Mouse (Mus musculus) mouse embryonic stem cell (cell line): Measurements from ENCODE around the gene Gpx5.

Experiments
- in situ Hi-C, 2 experiments: fragments of 300-500 bp; cut with MboI; formaldehyde crosslinking; loops; 1 replicate in 1 of 2; 3 replicates in 1 of 2; pipeline ENCODE4 v1.14.3; 2019 to 2020; ENCODE audit warnings: low sequenced_read_pairs in 2 of 2, low pct_unique_long_range_greater_than_20kb in 1 of 2, mixed read lengths in 1 of 2; ENCODE audit not compliant: unreplicated experiment in 1 of 2

Gene Gpx5

DNA sequence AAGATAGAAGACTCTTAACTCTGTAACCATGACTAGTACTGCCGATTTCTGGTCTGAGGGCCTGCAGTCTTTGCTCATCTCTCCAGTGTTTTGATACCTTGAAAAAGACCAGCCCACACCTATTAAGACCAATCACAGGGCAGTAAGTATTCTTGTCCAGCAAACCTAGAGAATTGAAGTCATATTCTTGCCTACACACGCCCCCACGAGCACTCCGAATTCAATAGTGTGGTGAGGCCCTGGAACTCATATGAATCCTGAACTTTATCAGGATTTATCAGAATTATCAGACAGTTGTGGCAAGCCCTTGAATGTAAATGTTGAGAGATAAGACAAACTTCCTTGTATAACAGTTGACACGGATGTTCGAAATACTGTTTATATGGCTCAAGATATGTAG is at the start of gene Gpx5:
Gene Gpx5 (minus strand): TSS at position 101 of the 400 bp plus-strand sequence.
- in situ Hi-C loops: no loop called here

DNA sequence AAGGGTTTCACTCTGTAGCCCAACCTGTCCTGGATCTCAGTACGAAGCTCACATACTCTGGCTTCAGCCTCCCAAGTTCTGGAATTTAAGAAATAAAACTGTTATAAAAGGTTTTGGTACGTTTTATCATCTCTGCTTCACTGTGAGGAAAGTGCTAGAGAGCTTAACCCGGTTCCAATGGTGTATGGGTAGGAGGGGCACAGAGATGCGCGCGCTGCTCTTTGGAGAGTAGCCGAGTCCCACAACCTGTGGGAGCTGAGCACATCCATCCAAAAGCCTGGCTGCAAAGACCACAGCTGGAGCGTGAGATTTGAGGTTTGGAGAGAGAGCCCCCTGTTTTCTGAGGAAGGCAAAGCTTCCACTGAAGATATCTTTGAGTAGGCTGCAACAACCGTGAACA is 34.9 kb upstream of the Gpx5 start:
- in situ Hi-C loops: loop anchor here in 1 of 2 experiments (5.0 to 10.0 kb wide), 3 partner anchors 53 to 153 kb away; partner anchors contain the start of gene Trim27

DNA sequence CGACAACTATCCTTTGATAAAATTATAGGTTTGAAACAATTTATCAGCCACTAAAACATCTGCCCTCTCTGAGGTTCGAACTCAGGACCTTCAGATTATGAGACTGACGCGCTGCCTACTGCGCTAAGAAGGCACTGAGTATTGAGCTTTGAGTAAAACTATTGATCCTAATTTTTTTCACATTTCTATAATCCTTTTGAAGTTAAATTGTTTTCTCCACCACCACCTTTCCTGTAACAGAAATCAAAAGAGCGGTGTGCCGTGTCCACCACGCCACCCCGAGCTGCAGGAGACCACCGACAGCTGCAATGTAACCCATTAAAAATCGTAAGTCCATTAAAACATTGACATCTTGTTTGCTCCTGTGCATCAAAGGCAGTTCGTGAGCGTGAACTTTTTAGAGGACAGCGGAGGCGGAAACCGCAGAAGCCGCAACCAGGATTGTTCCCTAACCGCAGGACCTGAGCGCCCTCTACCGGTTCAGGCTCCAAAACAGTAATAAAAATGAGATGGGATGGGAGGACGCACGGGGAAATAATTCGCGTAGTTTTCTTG is 34.2 kb upstream of the Gpx5 start:
- in situ Hi-C loops: loop anchor here in 1 of 2 experiments (5.0 to 10.0 kb wide), 3 partner anchors 52 to 152 kb away; partner anchors contain the start of gene Trim27

DNA sequence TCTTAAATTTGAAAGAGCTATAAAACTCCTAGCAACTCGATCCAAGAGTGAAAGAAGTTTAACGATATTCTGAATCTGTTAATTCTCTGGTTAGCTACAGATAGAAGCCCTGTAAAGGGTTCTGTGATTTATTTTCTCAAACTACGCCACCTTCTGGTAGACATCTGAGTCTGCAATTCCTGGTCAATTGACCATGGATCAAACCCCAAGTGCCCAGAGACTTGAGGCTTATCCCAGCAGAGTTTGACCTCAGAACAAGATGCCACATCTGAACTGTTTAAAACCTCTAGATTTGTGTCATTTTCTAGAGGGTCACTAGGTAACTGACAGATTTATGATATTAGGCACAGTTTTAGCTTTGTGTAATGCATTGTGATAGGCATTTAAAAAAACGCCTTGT is 33.7 kb upstream of the Gpx5 start:
- in situ Hi-C loops: loop anchor here in 1 of 2 experiments (5.0 to 10.0 kb wide), 3 partner anchors 51 to 151 kb away; partner anchors contain the start of gene Trim27

DNA sequence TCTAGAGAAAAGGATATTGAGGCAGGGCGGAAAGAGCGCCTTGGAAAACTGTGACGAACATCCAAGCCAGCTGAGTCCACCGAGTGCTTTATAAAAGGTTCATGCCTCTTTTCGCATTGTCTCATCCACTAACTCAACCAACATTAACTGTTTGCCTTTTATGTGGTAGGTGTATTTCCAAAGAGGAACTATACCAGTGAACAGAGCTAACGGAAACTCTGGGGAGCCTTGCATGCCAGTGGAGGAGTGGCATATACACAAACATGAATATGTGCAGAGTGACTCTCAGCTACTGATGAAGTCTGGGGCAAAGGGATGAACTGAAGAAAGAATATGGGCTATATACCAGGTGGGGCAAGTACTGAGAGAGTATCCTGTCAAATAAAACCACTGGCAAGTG is 30.9 kb upstream of the Gpx5 start:
- in situ Hi-C loops: loop anchor here (5.0 to 10.0 kb wide), 4 partner anchors 49 to 156 kb away; partner anchors contain the start of gene Trim27 (in 1 of the 2)

DNA sequence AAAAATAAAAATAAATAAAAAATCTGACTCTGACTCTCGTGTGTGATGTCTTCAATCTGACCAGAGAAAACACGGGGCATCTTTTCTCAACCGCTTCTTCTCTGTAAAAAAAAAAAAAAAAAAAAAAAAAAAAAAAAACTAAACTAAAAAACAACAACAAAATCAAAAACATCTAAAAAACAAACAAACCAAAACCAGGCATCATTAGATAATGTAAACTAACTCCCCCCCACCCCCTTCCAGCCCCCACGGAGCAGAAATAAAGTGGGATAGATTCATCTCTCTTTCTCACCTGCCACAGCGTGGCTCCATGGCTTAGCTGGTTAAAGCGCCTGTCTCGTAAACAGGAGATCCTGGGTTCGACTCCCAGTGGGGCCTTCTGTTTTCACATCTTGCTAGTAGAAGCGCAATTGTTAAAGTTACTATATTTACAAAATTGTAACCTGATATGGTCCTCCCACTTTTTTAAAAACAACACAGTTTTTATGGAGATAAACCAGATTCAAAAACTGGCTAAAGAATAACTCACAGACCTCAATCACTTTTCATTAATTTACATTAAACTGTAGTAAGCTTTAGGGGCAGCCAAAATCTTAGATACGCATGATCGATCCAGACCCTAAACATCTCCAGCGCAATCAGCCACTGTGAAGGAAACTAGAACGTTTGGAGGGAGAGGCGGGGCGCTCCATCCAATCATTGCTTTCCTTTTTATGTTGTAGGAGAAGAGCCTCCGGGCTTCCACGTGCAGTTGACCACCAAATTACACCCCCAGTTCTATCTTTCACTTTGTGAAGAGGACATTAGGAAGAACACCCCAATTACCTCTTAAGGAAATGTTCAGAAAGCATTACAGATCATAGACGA is 30.2 kb upstream of the Gpx5 start:
- in situ Hi-C loops: loop anchor here (5.0 to 10.0 kb wide), 4 partner anchors 48 to 155 kb away; partner anchors contain the start of gene Trim27 (in 1 of the 2)

GRCm38 (mm10) chr13:21321890-21322494 is 29.5 kb upstream of the Gpx5 start:
- in situ Hi-C loops: loop anchor here (5.0 to 10.0 kb wide), 4 partner anchors 47 to 155 kb away; partner anchors contain the start of gene Trim27 (in 1 of the 2)

GRCm38 (mm10) chr13:21320262-21320661 is 27.7 kb upstream of the Gpx5 start:
- in situ Hi-C loops: loop anchor here (5.0 to 10.0 kb wide), 4 partner anchors 45 to 153 kb away; partner anchors contain the start of gene Trim27 (in 1 of the 2)

GRCm38 (mm10) chr13:21313903-21314302 is 21.4 kb upstream of the Gpx5 start:
- in situ Hi-C loops: no loop called here

GRCm38 (mm10) chr13:21312854-21313253 is 20.3 kb upstream of the Gpx5 start:
- in situ Hi-C loops: no loop called here

DNA sequence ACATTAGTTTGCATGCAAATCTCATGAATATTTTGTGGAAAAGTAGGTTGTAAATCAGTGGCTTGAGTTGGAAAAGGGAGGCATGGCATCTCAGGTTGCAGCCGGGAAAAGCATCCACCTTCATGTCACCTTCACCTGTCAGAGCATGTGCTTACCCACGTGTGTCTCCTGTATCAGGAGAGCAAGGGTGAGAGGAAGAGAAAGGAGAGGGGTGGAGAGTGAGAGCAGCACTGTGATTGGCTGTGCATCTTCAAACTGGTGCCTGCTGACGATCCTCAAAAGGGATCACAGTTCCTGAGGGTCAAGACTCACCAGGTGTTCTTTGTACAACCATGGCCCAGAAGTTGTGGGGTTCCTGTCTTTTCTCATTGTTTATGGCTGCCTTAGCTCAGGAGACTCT is 19.4 kb upstream of the Gpx5 start, which contains the start of gene Gpx6:
Gene Gpx6 (plus strand): TSS at position 200 of the 400 bp plus-strand sequence.
- in situ Hi-C loops: no loop called here

DNA sequence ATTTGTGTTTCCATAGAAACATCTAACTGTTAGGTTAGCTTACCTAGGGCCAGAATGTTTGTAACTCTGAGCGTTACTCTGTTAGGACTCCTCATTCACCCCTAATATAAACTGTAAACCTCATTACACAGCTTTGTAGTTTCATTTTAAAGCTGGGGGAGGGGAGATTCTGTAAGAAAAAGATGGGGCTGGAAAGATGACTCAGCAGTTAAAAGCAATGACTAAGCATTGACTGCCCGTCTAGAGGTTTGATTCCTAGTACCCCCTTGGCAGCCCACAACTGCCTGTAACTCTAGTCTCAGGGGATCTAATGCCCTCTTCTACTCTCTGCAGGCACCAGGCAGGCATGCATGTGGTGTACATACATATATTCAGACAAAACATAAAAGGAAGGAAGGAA is 17.3 kb upstream of the Gpx5 start:
- in situ Hi-C loops: no loop called here

GRCm38 (mm10) chr13:21304483-21305066 is 12.0 kb upstream of the Gpx5 start:
- in situ Hi-C loops: no loop called here

DNA sequence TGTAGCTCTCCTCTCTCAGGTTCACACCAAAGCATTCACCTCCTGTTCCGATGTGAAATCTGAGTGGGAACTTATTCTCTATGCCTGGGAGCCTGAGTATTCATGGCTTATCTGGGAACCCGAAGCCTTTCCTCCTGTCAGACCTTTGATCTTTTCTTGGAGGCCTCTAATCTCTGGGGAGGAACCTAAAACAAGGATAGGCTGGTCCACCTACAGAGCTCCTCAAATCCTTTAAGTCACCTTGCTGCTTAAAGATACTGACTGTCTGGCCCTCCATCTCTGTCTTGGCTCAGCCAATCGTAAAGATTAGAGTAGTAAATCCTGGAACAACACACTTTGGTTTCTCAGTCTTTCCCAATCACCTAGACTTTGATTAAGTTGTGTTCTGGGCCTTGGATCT is 6.0 kb upstream of the Gpx5 start:
- in situ Hi-C loops: no loop called here

DNA sequence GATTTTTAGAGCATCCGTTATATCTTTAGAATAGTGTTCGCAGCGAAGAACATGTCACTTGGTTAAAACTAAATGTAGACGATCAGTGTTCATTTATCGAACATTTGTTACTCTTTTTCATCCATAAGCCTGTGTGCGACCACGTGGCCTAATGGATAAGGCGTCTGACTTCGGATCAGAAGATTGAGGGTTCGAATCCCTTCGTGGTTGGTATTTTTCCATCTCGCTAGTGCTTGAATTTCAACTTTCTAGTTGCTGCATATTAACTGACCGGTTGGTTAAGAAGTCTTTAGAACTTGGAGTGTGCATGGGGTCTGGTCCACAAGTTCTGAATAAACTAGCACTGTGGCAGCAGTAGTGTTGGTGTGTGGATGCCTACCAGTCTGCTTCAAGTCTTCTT is 13.0 kb downstream of the Gpx5 start:
- in situ Hi-C loops: loop anchor here in 1 of 2 experiments (10.0 kb wide), 1 partner anchor 45 kb away; no protein-coding TSS in a partner anchor

GRCm38 (mm10) chr13:21279076-21279475 is 13.5 kb downstream of the Gpx5 start:
- in situ Hi-C loops: loop anchor here in 1 of 2 experiments (10.0 kb wide), 1 partner anchor 46 kb away; no protein-coding TSS in a partner anchor

GRCm38 (mm10) chr13:21276551-21276950 is 16.0 kb downstream of the Gpx5 start:
- in situ Hi-C loops: loop anchor here in 1 of 2 experiments (10.0 kb wide), 1 partner anchor 48 kb away; no protein-coding TSS in a partner anchor
